Mouse (Mus musculus): ENCODE measurements around the gene Slc44a4.

- TF ChIP-seq CTCF (IDR thresholded peaks at IDR 0.05; ENCODE audit: borderline replicate concordance, control insufficient read depth, extremely low read depth, insufficient read depth, low read length, poor library complexity) (no peak), POLR2A (IDR thresholded peaks at IDR 0.05; ENCODE audit: control insufficient read depth, extremely low read depth, insufficient read depth, low read length, poor library complexity) (no peak)
These were observed 33.1 kb upstream of the Slc44a4 start for GRCm38 (mm10) chr17:34881166-34881565.
